In genomic region chr10:64088774-64089460, GRCm38 (mm10) we compare ENCODE assay signal across 13 mouse cellular contexts. TPM values are rescaled to one million over a fixed set of nuclear protein-coding genes. Genes with fewer than 3 reads are reported as not detected.
DNase-seq lines count a peak whose midpoint lies in the region; ATAC-seq lines count a peak whose summit lies in the region.
"Had no signal": no experiment of that assay in that cellular context is flagged by ENCODE, and none has a peak within 500 bp of the region (broad histone marks: within the 10 kb centered on the region; RNA-seq: fewer than 3 reads in every experiment).

No protein-coding gene starts in this region.

- WGBS in embryonic facial prominence, embryonic 12.5 days, result 18% methylated on average over 19 of the region's 19 CpGs
- WGBS in hindbrain, embryonic 16.5 days, result 18% methylated on average over 19 of the region's 19 CpGs

- H3K9me3 ChIP-seq in embryonic facial prominence, embryonic 12.5 days, result no peaks in the 10 kb centered on the region
- H3K9me3 ChIP-seq in hindbrain, embryonic 16.5 days (ENCODE audit: control insufficient read depth, low read length), result no peaks in the 10 kb centered on the region

- peak overlapping the region; percentile 82 for H3K4me2 ChIP-seq in embryonic facial prominence, embryonic 12.5 days (replicated peaks)
- peak overlapping the region; percentile 67 for H3K4me2 ChIP-seq in hindbrain, embryonic 16.5 days (ENCODE audit: low read length)

- H3K4me3 ChIP-seq in embryonic facial prominence, embryonic 12.5 days, result peak overlapping the region; percentile 41; the same call in 1 of the 2 replicates
- peak overlapping the region; percentile 48 for H3K4me3 ChIP-seq in hindbrain, embryonic 16.5 days (ENCODE audit: low read length)
- H3K4me3 ChIP-seq: heart, adult 2 months had no signal

- peak; percentile 28 to 40 for DNase-seq in frontal cortex, postnatal 36 days (ENCODE audit: low spot score in 2 of 2)
- DNase-seq in frontal cortex, postnatal 14 days (ENCODE audit: low spot score in 2 of 2), result no peak
- peak; percentile 29 for DNase-seq in neural tube, embryonic 10.5 days (ENCODE audit: extremely low spot score, low spot score)
- DNase-seq in adipocyte (ENCODE audit: low spot score), result no peak
- no peak for DNase-seq in thymus, postnatal 14 days
- DNase-seq in gastrocnemius, adult 8-10 months (ENCODE audit: low spot score in 2 of 2), result no peak
- DNase-seq: heart, adult 2 months; kidney, postnatal 14 days; liver, postnatal 0 days; thymus, adult 2 months had no signal

- peaks cover 8% of the 10 kb centered on the region; the same call in 1 of the 2 replicates for H3K4me1 ChIP-seq in embryonic facial prominence, embryonic 12.5 days
- H3K4me1 ChIP-seq in hindbrain, embryonic 16.5 days (ENCODE audit: control insufficient read depth, insufficient read depth, low read depth, low read length), result peaks cover 10% of the 10 kb centered on the region

- H3K27ac ChIP-seq in embryonic facial prominence, embryonic 12.5 days, result no peak overlapping the region
- no peak overlapping the region; the same call in 1 of the 2 replicates for H3K27ac ChIP-seq in hindbrain, embryonic 16.5 days (ENCODE audit: low read depth, low read length)
- H3K27ac ChIP-seq: heart, adult 2 months had no signal

- H3K27me3 ChIP-seq in embryonic facial prominence, embryonic 12.5 days, result peaks cover 23% of the 10 kb centered on the region
- no peaks in the 10 kb centered on the region; the same call in 1 of the 2 replicates for H3K27me3 ChIP-seq in hindbrain, embryonic 16.5 days (replicated peaks; ENCODE audit: control insufficient read depth, insufficient read depth, low read length)

- no peaks in the 10 kb centered on the region for H3K36me3 ChIP-seq in embryonic facial prominence, embryonic 12.5 days
- no peaks in the 10 kb centered on the region for H3K36me3 ChIP-seq in hindbrain, embryonic 16.5 days (ENCODE audit: control insufficient read depth, insufficient read depth, low read length)

- H3K9ac ChIP-seq in embryonic facial prominence, embryonic 12.5 days, result no peak overlapping the region
- peak overlapping the region; percentile 75 for H3K9ac ChIP-seq in hindbrain, embryonic 16.5 days (ENCODE audit: low read depth, low read length)
- H3K9ac ChIP-seq: liver, postnatal 0 days had no signal

- no peak for ATAC-seq in embryonic facial prominence, embryonic 12.5 days (ENCODE audit: insufficient number of reproducible peaks, insufficient read depth, low FRiP score, low TSS enrichment)
- ATAC-seq in hindbrain, embryonic 16.5 days, result no peak
- ATAC-seq: liver, postnatal 0 days had no signal

RNA-seq across cellular contexts. Expression of gene Lrrtm3, which starts 1.2 kb away (rescaled TPM):
- polyA plus RNA-seq in embryonic facial prominence, embryonic 12.5 days (2016; fragmentation: Nextera tagmentation; extraction: Ambion mirVana), result 3.0 and 3.3 TPM in 2 replicates
- 41.3 and 45.7 TPM in 2 replicates for polyA plus RNA-seq in hindbrain, embryonic 16.5 days (2015; fragmentation: Nextera tagmentation; extraction: Ambion mirVana)
- total RNA-seq in gastrocnemius, adult 8-10 months (2022), result under 1 TPM; 0.10 to 0.99 (median 0.34) TPM
- total RNA-seq: neutrophil, adult 5-6 weeks had no signal
- polyA plus RNA-seq: thymus, adult 2 months had no signal

Comparison
In these comparisons a context has a peak if more than half of its experiments do, and no peak if none do; other contexts are left out.
1. DNase-seq: peak in frontal cortex, postnatal 36 days (2 of 2) and neural tube, embryonic 10.5 days (single experiment); none in frontal cortex, postnatal 14 days (0 of 2), adipocyte (single experiment), thymus, postnatal 14 days (single experiment) and gastrocnemius, adult 8-10 months (0 of 2).